Mouse (Mus musculus) midbrain, embryonic 16.5 days (tissue): ENCODE measurements at regions not wholly inside any gene's neighbourhood (a gene's known extent, or its start where the extent isn't known, plus 50 kb on each side); places are given as distances from the start of the nearest gene placed in this dataset.

Experiments used
- ATAC-seq: fragments of 200-750 bp; cut with Nextera tagmentation; 2 replicates; pipeline ENCODE4 v1.8.0; 2017; ENCODE audit warnings: moderate TSS enrichment
- H3K27ac ChIP-seq: fragments of 300-500 bp; sonication (generic); 2 replicates; pipeline ENCODE4 v1.5.1; 2014; ENCODE audit warnings: mild to moderate bottlenecking, low read length, mixed read lengths
- H3K27me3 ChIP-seq: fragments of 300-500 bp; sonication (generic); 2 replicates; pipeline ENCODE4 v1.6.1; 2014; ENCODE audit warnings: low read depth, low read length, mixed read lengths; ENCODE audit not compliant: control insufficient read depth, insufficient read depth
- H3K36me3 ChIP-seq: fragments of 300-500 bp; sonication (generic); 2 replicates; pipeline ENCODE4 v1.6.1; 2014; ENCODE audit warnings: mild to moderate bottlenecking, low read length, moderate library complexity, mixed read lengths; ENCODE audit not compliant: control insufficient read depth, insufficient read depth
- H3K4me1 ChIP-seq: fragments of 300-500 bp; sonication (generic); 2 replicates; pipeline ENCODE4 v1.6.1; 2014; ENCODE audit warnings: mild to moderate bottlenecking, low read length, mixed read lengths; ENCODE audit not compliant: control insufficient read depth, insufficient read depth
- H3K4me2 ChIP-seq: fragments of 300-500 bp; sonication (generic); 2 replicates; pipeline ENCODE4 v1.6.1; 2014; ENCODE audit warnings: mild to moderate bottlenecking, low read length, mixed read lengths
- H3K4me3 ChIP-seq: fragments of 300-500 bp; sonication (generic); 2 replicates; pipeline ENCODE4 v1.5.1; 2014; ENCODE audit warnings: low read depth, mild to moderate bottlenecking, low read length, moderate library complexity, mixed read lengths
- H3K9ac ChIP-seq: fragments of 300-500 bp; sonication (generic); 2 replicates; pipeline ENCODE4 v1.6.1; 2014; ENCODE audit warnings: low read depth, low read length, mixed read lengths
- H3K9me3 ChIP-seq: fragments of 300-500 bp; sonication (generic); replicated peaks from 2 replicates; pipeline ENCODE4 v1.6.1; 2014; ENCODE audit warnings: mild to moderate bottlenecking, low read length, mixed read lengths; ENCODE audit not compliant: control insufficient read depth, poor library complexity, severe bottlenecking
- WGBS: fragments of 180-500 bp; shearing (Covaris S2); extraction: QIAGEN DNeasy Blood & Tissue Kit; methylation state at CpG from one replicate; pipeline ENCODE4 v1.1.7; 2014; 5-methylcytosine and 5-hydroxymethylcytosine counted together

GRCm38 (mm10) chr4:8938948-8939411 lies 700.1 kb upstream of the Car8 start:
- 0 out of 2 replicates have a peak, but pooled peaks have one; percentile 32 for ATAC-seq
- no peak overlapping the region for H3K4me2 ChIP-seq
- 74% methylated on average over 6 of the region's 6 CpGs for WGBS

GRCm38 (mm10) chr4:8935899-8936298 lies 697.1 kb upstream of the Car8 start:
- H3K36me3 ChIP-seq, result no peaks in the 10 kb centered on the region
- ATAC-seq, result no peak
- H3K9me3 ChIP-seq, result no peaks in the 10 kb centered on the region
- H3K4me2 ChIP-seq, result no peak overlapping the region
- no peaks in the 10 kb centered on the region for H3K4me1 ChIP-seq
- no peak overlapping the region for H3K27ac ChIP-seq
- no peak overlapping the region for H3K4me3 ChIP-seq
- no peak overlapping the region for H3K9ac ChIP-seq
- WGBS, result 60% methylated on average over 2 of the region's 2 CpGs
- H3K27me3 ChIP-seq, result no peaks in the 10 kb centered on the region

More at GRCm38 (mm10) chr4:8938948-8939411, 700.1 kb upstream of the Car8 start:
- Histone ChIP-seq H3K4me3 (no peak overlapping the region), H3K27me3 (no peaks in the 10 kb centered on the region), H3K9me3 (no peaks in the 10 kb centered on the region), H3K36me3 (no peaks in the 10 kb centered on the region), H3K4me1 (no peaks in the 10 kb centered on the region), H3K27ac (no peak overlapping the region; the same call in 1 of the 2 replicates), H3K9ac (no peak overlapping the region)

- Histone ChIP-seq H3K36me3 (no peaks in the 10 kb centered on the region), H3K4me1 (no peaks in the 10 kb centered on the region), H3K9me3 (no peaks in the 10 kb centered on the region), H3K27me3 (no peaks in the 10 kb centered on the region), H3K27ac (no peak overlapping the region), H3K4me3 (no peak overlapping the region), H3K9ac (no peak overlapping the region), H3K4me2 (no peak overlapping the region)
- 84% methylated on average over 1 of the region's 1 CpGs for WGBS
- no peak for ATAC-seq
Observed at GRCm38 (mm10) chr4:8934541-8934940, 695.7 kb upstream of the Car8 start.

GRCm38 (mm10) chr4:8929346-8929745 lies 690.5 kb upstream of the Car8 start:
- WGBS, result 66% methylated on average over 4 of the region's 4 CpGs
- no peaks in the 10 kb centered on the region for H3K36me3 ChIP-seq
- no peak overlapping the region for H3K4me3 ChIP-seq

GRCm38 (mm10) chr4:8928551-8929305 lies 689.9 kb upstream of the Car8 start:
- H3K4me1 ChIP-seq, result peaks cover 4% of the 10 kb centered on the region; the same call in 1 of the 2 replicates
- 76% methylated on average over 17 of the region's 17 CpGs for WGBS
- H3K9me3 ChIP-seq, result no peaks in the 10 kb centered on the region
- H3K4me3 ChIP-seq, result no peak overlapping the region
- ATAC-seq, result no peak
- H3K27ac ChIP-seq, result no peak overlapping the region
- no peak overlapping the region for H3K4me2 ChIP-seq
- H3K36me3 ChIP-seq, result no peaks in the 10 kb centered on the region
- no peaks in the 10 kb centered on the region for H3K27me3 ChIP-seq
- H3K9ac ChIP-seq, result no peak overlapping the region

More at GRCm38 (mm10) chr4:8929346-8929745, 690.5 kb upstream of the Car8 start:
- Histone ChIP-seq H3K27me3 (no peaks in the 10 kb centered on the region), H3K9ac (no peak overlapping the region), H3K4me1 (no peaks in the 10 kb centered on the region), H3K9me3 (no peaks in the 10 kb centered on the region), H3K4me2 (no peak overlapping the region), H3K27ac (no peak overlapping the region)
- ATAC-seq, result no peak

GRCm38 (mm10) chr4:8927276-8927906 lies 688.5 kb upstream of the Car8 start:
- no peaks in the 10 kb centered on the region for H3K9me3 ChIP-seq
- no peak overlapping the region for H3K4me2 ChIP-seq
- H3K4me1 ChIP-seq, result peaks cover 12% of the 10 kb centered on the region; the same call in 1 of the 2 replicates
- no peak overlapping the region for H3K9ac ChIP-seq
- no peaks in the 10 kb centered on the region for H3K27me3 ChIP-seq
- H3K36me3 ChIP-seq, result no peaks in the 10 kb centered on the region
- no peak overlapping the region for H3K27ac ChIP-seq
- WGBS, result 35% methylated on average over 8 of the region's 8 CpGs
- H3K4me3 ChIP-seq, result no peak overlapping the region
- no peak for ATAC-seq

GRCm38 (mm10) chr4:8926642-8927275 lies 687.9 kb upstream of the Car8 start:
- Histone ChIP-seq H3K9ac (no peak overlapping the region), H3K9me3 (no peaks in the 10 kb centered on the region), H3K27me3 (no peaks in the 10 kb centered on the region), H3K4me1 (peaks cover 18% of the 10 kb centered on the region), H3K27ac (no peak overlapping the region), H3K4me2 (no peak overlapping the region), H3K4me3 (no peak overlapping the region), H3K36me3 (no peaks in the 10 kb centered on the region)
- 44% methylated on average over 9 of the region's 9 CpGs for WGBS
- no peak for ATAC-seq

GRCm38 (mm10) chr4:8922695-8923363 lies 684.0 kb upstream of the Car8 start:
- 24% methylated on average over 8 of the region's 8 CpGs for WGBS
- Histone ChIP-seq H3K4me3 (no peak overlapping the region), H3K4me1 (peaks cover 28% of the 10 kb centered on the region), H3K27ac (peak overlapping the region; percentile 26; the same call in 1 of the 2 replicates), H3K27me3 (no peaks in the 10 kb centered on the region), H3K9ac (no peak overlapping the region), H3K4me2 (0 out of 2 replicates have a peak overlapping the region, but pooled peaks have one; percentile 5), H3K9me3 (no peaks in the 10 kb centered on the region), H3K36me3 (no peaks in the 10 kb centered on the region)
- peak; percentile 54; the same call in 1 of the 2 replicates for ATAC-seq
